Mouse (Mus musculus) neural tube, embryonic 15.5 days (tissue): ENCODE data around the gene Robo1. TPM values are rescaled to one million over a fixed set of nuclear protein-coding genes. Genes with fewer than 3 reads are reported as not detected.
A peak's percentile ranks its signal among the peaks of the same experiment; 100 is the strongest.

Experiments used
- ATAC-seq: fragments of 200-750 bp; cut with Nextera tagmentation; 2 replicates; pipeline ENCODE4 v1.8.0; 2017; ENCODE audit warnings: mild to moderate bottlenecking, moderate TSS enrichment, moderate library complexity; ENCODE audit not compliant: low FRiP score
- H3K27ac ChIP-seq: fragments of 300-500 bp; sonication (generic); replicated peaks from 2 replicates; pipeline ENCODE4 v1.5.1; 2015; ENCODE audit warnings: mild to moderate bottlenecking, inconsistent platforms
- H3K27me3 ChIP-seq: fragments of 300-500 bp; sonication (generic); replicated peaks from 2 replicates; pipeline ENCODE4 v1.6.1; 2015; ENCODE audit warnings: inconsistent platforms
- H3K36me3 ChIP-seq: fragments of 300-500 bp; sonication (generic); 2 replicates; pipeline ENCODE4 v1.6.1; 2015; ENCODE audit warnings: inconsistent platforms
- H3K4me1 ChIP-seq: fragments of 300-500 bp; sonication (generic); 2 replicates; pipeline ENCODE4 v1.6.1; 2015; ENCODE audit warnings: inconsistent platforms
- H3K4me2 ChIP-seq: fragments of 300-500 bp; sonication (generic); 2 replicates; pipeline ENCODE4 v1.6.1; 2015; ENCODE audit warnings: inconsistent platforms, mild to moderate bottlenecking, moderate library complexity
- H3K4me3 ChIP-seq: fragments of 300-500 bp; sonication (generic); replicated peaks from 2 replicates; pipeline ENCODE4 v1.5.1; 2015; ENCODE audit warnings: mild to moderate bottlenecking, inconsistent platforms
- H3K9ac ChIP-seq: fragments of 300-500 bp; sonication (generic); replicated peaks from 2 replicates; pipeline ENCODE4 v1.6.1; 2015; ENCODE audit warnings: mild to moderate bottlenecking, inconsistent platforms
- H3K9me3 ChIP-seq: fragments of 300-500 bp; sonication (generic); replicated peaks from 2 replicates; pipeline ENCODE4 v1.6.1; 2016; ENCODE audit warnings: inconsistent platforms
- WGBS: fragments of 180-500 bp; shearing (Covaris S2); methylation state at CpG from one replicate; pipeline ENCODE4 v1.1.7; 2015; ENCODE audit warnings: mixed read lengths; 5-methylcytosine and 5-hydroxymethylcytosine counted together
- polyA plus RNA-seq: library from polyadenylated mRNA; unstranded; fragments of >200 nt; fragmentation: Nextera tagmentation; extraction: Ambion mirVana; gene quantifications from 2 replicates; pipeline ENCODE4 v1.2.1, GENCODE M21; 2015

Gene Robo1
- polyA plus RNA-seq, 1 experiment from 2014 or later = 33.2 TPM

- H3K4me2 ChIP-seq = no peak overlapping the region
- H3K4me3 ChIP-seq = no peak overlapping the region
These were observed 75.5 kb downstream of the Robo1 start for GRCm38 (mm10) chr16:72383566-72383965.

GRCm38 (mm10) chr16:72393512-72393911 lies 85.4 kb downstream of the Robo1 start:
- Histone ChIP-seq H3K27me3 (no peaks in the 10 kb centered on the region), H3K9ac (no peak overlapping the region), H3K4me2 (no peak overlapping the region), H3K27ac (no peak overlapping the region), H3K4me1 (no peaks in the 10 kb centered on the region), H3K4me3 (no peak overlapping the region), H3K36me3 (no peaks in the 10 kb centered on the region), H3K9me3 (no peaks in the 10 kb centered on the region)
- 14% methylated on average over 3 of the region's 3 CpGs for WGBS
- ATAC-seq = no peak

More at GRCm38 (mm10) chr16:72383566-72383965, 75.5 kb downstream of the Robo1 start:
- H3K27me3 ChIP-seq = no peaks in the 10 kb centered on the region
- H3K4me1 ChIP-seq = no peaks in the 10 kb centered on the region
- H3K27ac ChIP-seq = no peak overlapping the region
- WGBS = 81% methylated on average over 1 of the region's 1 CpGs
- H3K36me3 ChIP-seq = no peaks in the 10 kb centered on the region
- H3K9me3 ChIP-seq = no peaks in the 10 kb centered on the region
- H3K9ac ChIP-seq = no peak overlapping the region
- ATAC-seq = no peak

- no peak overlapping the region for H3K9ac ChIP-seq
- 37% methylated on average over 5 of the region's 5 CpGs for WGBS
These were observed 90.7 kb downstream of the Robo1 start for GRCm38 (mm10) chr16:72398811-72399210.

GRCm38 (mm10) chr16:72402381-72402780 lies 94.3 kb downstream of the Robo1 start:
- Histone ChIP-seq H3K36me3 (no peaks in the 10 kb centered on the region), H3K4me2 (peak overlapping the region; percentile 4; the same call in 1 of the 2 replicates), H3K4me3 (no peak overlapping the region), H3K27ac (no peak overlapping the region), H3K4me1 (0 out of 2 replicates have a peak, but pooled peaks cover 4% of the 10 kb centered on the region), H3K27me3 (no peaks in the 10 kb centered on the region), H3K9ac (no peak overlapping the region), H3K9me3 (no peaks in the 10 kb centered on the region)
- no peak for ATAC-seq
- 20% methylated on average over 9 of the region's 9 CpGs for WGBS

More at GRCm38 (mm10) chr16:72398811-72399210, 90.7 kb downstream of the Robo1 start:
- Histone ChIP-seq H3K4me1 (0 out of 2 replicates have a peak, but pooled peaks cover 4% of the 10 kb centered on the region), H3K4me2 (no peak overlapping the region), H3K4me3 (no peak overlapping the region), H3K9me3 (no peaks in the 10 kb centered on the region), H3K36me3 (no peaks in the 10 kb centered on the region), H3K27ac (no peak overlapping the region), H3K27me3 (no peaks in the 10 kb centered on the region)
- ATAC-seq = no peak

GRCm38 (mm10) chr16:72409820-72410219 lies 101.7 kb downstream of the Robo1 start:
- Histone ChIP-seq H3K27me3 (no peaks in the 10 kb centered on the region), H3K4me2 (no peak overlapping the region), H3K9me3 (no peaks in the 10 kb centered on the region), H3K36me3 (no peaks in the 10 kb centered on the region), H3K4me3 (no peak overlapping the region), H3K27ac (no peak overlapping the region), H3K4me1 (no peaks in the 10 kb centered on the region), H3K9ac (no peak overlapping the region)
- 54% methylated on average over 1 of the region's 1 CpGs for WGBS
- ATAC-seq = no peak

- H3K9ac ChIP-seq = no peak overlapping the region
- no peak overlapping the region for H3K27ac ChIP-seq
- no peak overlapping the region for H3K4me2 ChIP-seq
- no peaks in the 10 kb centered on the region for H3K36me3 ChIP-seq
- ATAC-seq = no peak
- H3K27me3 ChIP-seq = no peaks in the 10 kb centered on the region
- H3K9me3 ChIP-seq = no peaks in the 10 kb centered on the region
- no peaks in the 10 kb centered on the region for H3K4me1 ChIP-seq
- 30% methylated on average over 5 of the region's 5 CpGs for WGBS
- H3K4me3 ChIP-seq = no peak overlapping the region
These were observed 103.7 kb downstream of the Robo1 start for GRCm38 (mm10) chr16:72411669-72412270.

GRCm38 (mm10) chr16:72412879-72413278 lies 104.8 kb downstream of the Robo1 start:
- Histone ChIP-seq H3K9ac (no peak overlapping the region), H3K4me2 (no peak overlapping the region), H3K9me3 (no peaks in the 10 kb centered on the region), H3K36me3 (no peaks in the 10 kb centered on the region), H3K4me1 (no peaks in the 10 kb centered on the region), H3K27me3 (no peaks in the 10 kb centered on the region), H3K27ac (no peak overlapping the region), H3K4me3 (no peak overlapping the region)
- 40% methylated on average over 7 of the region's 7 CpGs for WGBS
- ATAC-seq = no peak

- H3K4me3 ChIP-seq = no peak overlapping the region
- 77% methylated on average over 5 of the region's 5 CpGs for WGBS
- no peak for ATAC-seq
These were observed 111.4 kb downstream of the Robo1 start for GRCm38 (mm10) chr16:72419328-72420066.

GRCm38 (mm10) chr16:72422426-72422825 lies 114.3 kb downstream of the Robo1 start:
- Histone ChIP-seq H3K9me3 (no peaks in the 10 kb centered on the region), H3K9ac (no peak overlapping the region), H3K27ac (no peak overlapping the region), H3K36me3 (no peaks in the 10 kb centered on the region), H3K4me1 (no peaks in the 10 kb centered on the region), H3K4me3 (no peak overlapping the region), H3K4me2 (no peak overlapping the region), H3K27me3 (no peaks in the 10 kb centered on the region)
- 85% methylated on average over 4 of the region's 4 CpGs for WGBS
- ATAC-seq = no peak

More at GRCm38 (mm10) chr16:72419328-72420066, 111.4 kb downstream of the Robo1 start:
- Histone ChIP-seq H3K4me2 (no peak overlapping the region), H3K9ac (no peak overlapping the region), H3K27ac (no peak overlapping the region), H3K27me3 (no peaks in the 10 kb centered on the region), H3K4me1 (no peaks in the 10 kb centered on the region), H3K36me3 (no peaks in the 10 kb centered on the region), H3K9me3 (no peaks in the 10 kb centered on the region)

- H3K36me3 ChIP-seq = no peaks in the 10 kb centered on the region
- H3K27ac ChIP-seq = no peak overlapping the region
- H3K9ac ChIP-seq = no peak overlapping the region
- H3K9me3 ChIP-seq = no peaks in the 10 kb centered on the region
- no peaks in the 10 kb centered on the region for H3K27me3 ChIP-seq
- H3K4me1 ChIP-seq = no peaks in the 10 kb centered on the region
- no peak for ATAC-seq
- H3K4me3 ChIP-seq = no peak overlapping the region
- no peak overlapping the region for H3K4me2 ChIP-seq
These were observed 126.3 kb downstream of the Robo1 start for GRCm38 (mm10) chr16:72434396-72434795.

- ATAC-seq = no peak
- no peaks in the 10 kb centered on the region for H3K9me3 ChIP-seq
- H3K4me1 ChIP-seq = no peaks in the 10 kb centered on the region
- 0 out of 2 replicates have a peak overlapping the region, but pooled peaks have one; percentile 1 for H3K4me2 ChIP-seq
- H3K36me3 ChIP-seq = no peaks in the 10 kb centered on the region
- no peaks in the 10 kb centered on the region for H3K27me3 ChIP-seq
- no peak overlapping the region for H3K9ac ChIP-seq
- 64% methylated on average over 18 of the region's 18 CpGs for WGBS
- H3K27ac ChIP-seq = no peak overlapping the region
- H3K4me3 ChIP-seq = no peak overlapping the region
These were observed 136.5 kb downstream of the Robo1 start for GRCm38 (mm10) chr16:72444428-72445135.
